Mouse (Mus musculus) ES-E14 (cell line): ENCODE measurements at regions not wholly inside any gene's neighbourhood (a gene's known extent, or its start where the extent isn't known, plus 50 kb on each side); places are given as distances from the start of the nearest gene placed in this dataset.
A peak's percentile ranks its signal among the peaks of the same experiment; 100 is the strongest.

ENCODE experiments used
- DNase-seq: peaks from one replicate; pipeline ENCODE4 v3.0.0-alpha.2; 2013; ENCODE audit warnings: low read depth, low spot score
- H3K27ac ChIP-seq: 2 replicates; pipeline ENCODE4 v1.5.1; 2012; ENCODE audit warnings: low read depth, mild to moderate bottlenecking, low read length, moderate library complexity, mixed read lengths; ENCODE audit not compliant: poor library complexity, insufficient read depth, severe bottlenecking
- H3K36me3 ChIP-seq: 2 replicates; pipeline ENCODE4 v1.6.1; 2012; ENCODE audit warnings: mild to moderate bottlenecking, low read length, moderate library complexity, mixed read lengths; ENCODE audit not compliant: control insufficient read depth, poor library complexity, insufficient read depth, severe bottlenecking
- H3K4me1 ChIP-seq, 2 experiments: fragments of 150-350 bp in 1 of 2; sonication (generic) in 1 of 2; 2 replicates each; pipeline ENCODE4 v1.6.1; 2012; ENCODE audit warnings: low read length in 2 of 2, mild to moderate bottlenecking in 1 of 2, mixed read lengths in 1 of 2; ENCODE audit not compliant: control insufficient read depth in 2 of 2, insufficient read depth in 2 of 2, poor library complexity in 1 of 2
- H3K4me3 ChIP-seq, 2 experiments: fragments of 150-350 bp in 1 of 2; sonication (generic) in 1 of 2; 2 replicates each; pipeline ENCODE4 v1.5.1; 2012; ENCODE audit warnings: low read length in 2 of 2, low read depth in 1 of 2, mild to moderate bottlenecking in 1 of 2, mixed read lengths in 1 of 2; ENCODE audit not compliant: insufficient read depth in 1 of 2, poor library complexity in 1 of 2, severe bottlenecking in 1 of 2
- H3K9ac ChIP-seq: 2 replicates; pipeline ENCODE4 v1.6.1; 2012; ENCODE audit warnings: low read depth, mild to moderate bottlenecking, low read length, mixed read lengths; ENCODE audit not compliant: poor library complexity, insufficient read depth, severe bottlenecking
- H3K9me3 ChIP-seq: fragments of 150-350 bp; sonication (generic); 2 replicates; pipeline ENCODE4 v1.6.1; 2012; ENCODE audit warnings: low read depth, mild to moderate bottlenecking, low read length; ENCODE audit not compliant: control insufficient read depth, insufficient read depth
- CHD2 ChIP-seq: IDR thresholded peaks from 2 replicates; pipeline ENCODE4 v1.6.1; 2014; ENCODE audit warnings: mild to moderate bottlenecking, low read depth, low read length, inconsistent platforms
- HCFC1 ChIP-seq: IDR thresholded peaks from 2 replicates; pipeline ENCODE4 v1.6.1; 2012; ENCODE audit warnings: low read length, inconsistent platforms, borderline replicate concordance; ENCODE audit not compliant: insufficient read depth
- MAFK ChIP-seq: IDR thresholded peaks from 2 replicates; pipeline ENCODE4 v1.6.1; 2014; ENCODE audit warnings: mild to moderate bottlenecking, low read depth, low read length, inconsistent platforms; ENCODE audit not compliant: insufficient read depth
- ZC3H11A ChIP-seq: IDR thresholded peaks from 2 replicates; pipeline ENCODE4 v1.6.1; 2012; ENCODE audit warnings: low read depth, mild to moderate bottlenecking, inconsistent platforms, low read length, borderline replicate concordance
- ZNF384 ChIP-seq: IDR thresholded peaks from 2 replicates; pipeline ENCODE4 v1.6.1; 2012; ENCODE audit warnings: low read depth, low read length, inconsistent platforms
- in situ Hi-C, 2 experiments: fragments of 600-800 bp; cut with MboI; formaldehyde crosslinking; loops; one replicate each; pipeline ENCODE4 v1.15.1; 2025; ENCODE audit warnings: low sequenced_read_pairs in 2 of 2, inconsistent platforms in 1 of 2; ENCODE audit not compliant: unreplicated experiment in 2 of 2

- Histone ChIP-seq H3K9ac (no peak overlapping the region), H3K4me1 (peaks cover 0 to 7% of the 10 kb centered on the region in 2 experiments; a peak in 2 of 4 replicates), H3K9me3 (no peaks in the 10 kb centered on the region), H3K4me3 (no peak overlapping the region), H3K36me3 (no peaks in the 10 kb centered on the region), H3K27ac (no peak overlapping the region)
- TF ChIP-seq ZC3H11A: no peak
- no peak for TF ChIP-seq CHD2
- no peak for TF ChIP-seq MAFK
- no peak for TF ChIP-seq HCFC1
- TF ChIP-seq ZNF384: no peak
- in situ Hi-C loops: loop anchor here (25.0 kb wide), 2 partner anchors 1100 to 1125 kb away; no protein-coding TSS in a partner anchor
- DNase-seq: no peak
These were observed 78.0 kb downstream of the Cd83 start for GRCm38 (mm10) chr13:43862586-43862985.

GRCm38 (mm10) chr13:43863581-43864100 is 79.1 kb downstream of the Cd83 start:
- DNase-seq: no peak
- TF ChIP-seq MAFK (no peak), ZC3H11A (no peak), ZNF384 (no peak), CHD2 (no peak), HCFC1 (no peak)
- Histone ChIP-seq H3K27ac (no peak overlapping the region), H3K9me3 (no peaks in the 10 kb centered on the region), H3K36me3 (no peaks in the 10 kb centered on the region), H3K9ac (no peak overlapping the region), H3K4me1 (peaks cover 0 to 7% of the 10 kb centered on the region in 2 experiments; a peak in 2 of 4 replicates), H3K4me3 (no peak overlapping the region)
- in situ Hi-C loops: loop anchor here (25.0 kb wide), 2 partner anchors 1099 to 1124 kb away; no protein-coding TSS in a partner anchor

- H3K4me3 ChIP-seq: peak overlapping the region; percentile 16 to 46; a peak in 3 of 4 replicates
These were observed 79.7 kb downstream of the Cd83 start for GRCm38 (mm10) chr13:43864153-43864861.

GRCm38 (mm10) chr13:43865036-43865435 is 80.5 kb downstream of the Cd83 start:
- peak; percentile 30 for DNase-seq
- peak overlapping the region; percentile 16 to 46; a peak in 3 of 4 replicates for H3K4me3 ChIP-seq

More at GRCm38 (mm10) chr13:43864153-43864861, 79.7 kb downstream of the Cd83 start:
- no peak overlapping the region; the same call in 1 of the 2 replicates for H3K9ac ChIP-seq
- no peaks in the 10 kb centered on the region for H3K9me3 ChIP-seq
- peaks cover 0 to 9% of the 10 kb centered on the region in 2 experiments; a peak in 2 of 4 replicates for H3K4me1 ChIP-seq
- H3K27ac ChIP-seq: no peak overlapping the region
- in situ Hi-C loops: loop anchor here (25.0 kb wide), 2 partner anchors 1098 to 1123 kb away; no protein-coding TSS in a partner anchor
- peak; percentile 95 for DNase-seq
- H3K36me3 ChIP-seq: no peaks in the 10 kb centered on the region
- TF ChIP-seq ZNF384 (no peak), HCFC1 (peak; percentile 66; the same call in 1 of the 2 replicates), ZC3H11A (peak; percentile 98), MAFK (no peak)

More at GRCm38 (mm10) chr13:43865036-43865435, 80.5 kb downstream of the Cd83 start:
- no peak overlapping the region for H3K27ac ChIP-seq
- H3K4me1 ChIP-seq: peaks cover 0 to 9% of the 10 kb centered on the region in 2 experiments; a peak in 2 of 4 replicates
- in situ Hi-C loops: loop anchor here (25.0 kb wide), 2 partner anchors 1097 to 1122 kb away; no protein-coding TSS in a partner anchor
- 0 out of 2 replicates have a peak overlapping the region, but pooled peaks have one; percentile 5 for H3K9ac ChIP-seq
- no peaks in the 10 kb centered on the region for H3K9me3 ChIP-seq
- no peak for TF ChIP-seq CHD2
- TF ChIP-seq ZC3H11A: no peak
- TF ChIP-seq ZNF384: no peak
- TF ChIP-seq HCFC1: no peak
- TF ChIP-seq MAFK: no peak
- H3K36me3 ChIP-seq: no peaks in the 10 kb centered on the region
